Mouse (Mus musculus) gastrocnemius, adult 8-10 months (tissue): Measurements from ENCODE around the gene Rgl2. TPM values are rescaled to one million over a fixed set of nuclear protein-coding genes. Genes with fewer than 3 reads are reported as not detected.
A peak's percentile ranks its signal among the peaks of the same experiment; 100 is the strongest.
"Not testable (repeated sequence)": the region's sequence is repeated elsewhere in the genome, so short reads cannot be mapped to it uniquely, and the experiment has no call there.

ENCODE experiments used
- DNase-seq, 2 experiments: peaks; one replicate each; pipeline ENCODE4 v3.0.0; 2022; ENCODE audit warnings: low spot score in 2 of 2
- total RNA-seq, 4 experiments: library from RNA; stranded (reverse); gene quantifications; 2 replicates each; pipeline ENCODE4 v1.2.4; 2022

The Rgl2 gene
- total RNA-seq = 10 to 100 TPM; 20.3 to 26.3 (median 23.6) TPM

DNA sequence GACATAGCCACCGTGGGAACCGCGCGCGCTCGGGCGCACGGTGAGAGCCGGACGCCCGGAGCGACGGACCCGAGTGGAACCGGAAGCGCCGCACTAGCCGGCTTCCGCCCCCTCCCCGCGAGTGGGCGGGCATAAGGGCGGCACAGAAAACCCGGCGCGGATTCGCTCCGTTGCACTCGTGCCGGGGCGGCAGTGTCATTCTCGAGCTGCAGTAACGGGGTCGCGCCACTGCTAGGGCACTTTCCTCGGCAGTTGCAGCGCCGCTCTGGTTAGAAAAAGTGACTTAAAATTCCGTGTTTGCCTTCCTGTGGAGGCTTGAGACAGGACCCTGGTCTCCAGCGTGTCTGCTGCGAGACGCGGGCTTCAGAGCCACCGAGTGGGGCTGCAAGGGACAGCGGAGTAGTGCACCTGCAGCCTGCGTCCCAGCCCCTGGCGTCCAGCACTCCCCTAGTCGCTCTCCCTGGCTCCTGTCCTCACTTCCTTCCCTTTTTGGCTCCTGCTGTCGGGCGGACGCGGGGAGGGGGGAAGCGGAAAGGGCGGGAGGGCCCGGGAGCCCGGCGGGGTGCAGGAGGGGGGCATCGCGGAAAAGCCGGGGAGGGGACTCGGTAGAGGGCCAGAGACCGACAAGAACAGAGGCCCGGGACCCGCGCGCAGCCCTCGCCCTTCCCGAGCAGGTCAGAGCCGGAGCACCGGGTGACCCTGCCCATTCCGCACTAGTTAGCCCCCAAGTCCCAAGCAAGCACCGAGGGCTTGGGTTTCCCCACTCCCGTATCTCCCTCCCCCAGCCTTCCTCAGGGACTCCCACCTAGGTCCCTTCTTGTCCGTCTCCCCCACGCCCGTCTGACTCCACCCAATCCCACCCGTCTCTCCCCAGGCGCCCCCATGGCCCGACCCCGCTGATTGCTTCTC lies at the start of gene Rgl2:
Gene Rgl2, plus strand, starts transcription at position 173 of the 909 bp plus-strand sequence.
- DNase-seq = peak; percentile 83 to 85

- not testable (repeated sequence) for DNase-seq
Measured at GRCm38 (mm10) chr17:33884320-33884719, 45.0 kb upstream of the Rgl2 start.

DNA sequence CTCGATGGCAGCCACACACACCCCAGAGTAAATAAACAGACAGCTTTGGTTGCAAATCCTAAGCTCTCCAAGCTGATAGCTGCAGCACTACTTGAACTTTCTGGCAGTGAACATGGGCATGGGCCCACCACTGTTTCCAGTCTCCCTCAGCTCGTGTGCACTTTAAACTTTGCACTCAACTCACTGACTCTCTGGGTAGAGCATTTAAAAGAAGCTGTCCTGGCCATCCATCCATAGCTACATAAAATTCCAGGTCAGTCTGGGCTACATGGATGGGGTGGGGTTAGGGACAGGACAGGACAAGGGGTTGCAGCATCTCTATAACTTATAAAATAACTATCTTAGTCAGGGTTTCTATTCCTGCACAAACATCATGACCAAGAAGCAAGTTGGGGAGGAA lies 41.5 kb upstream of the Rgl2 start:
- not testable (repeated sequence) for DNase-seq

DNA sequence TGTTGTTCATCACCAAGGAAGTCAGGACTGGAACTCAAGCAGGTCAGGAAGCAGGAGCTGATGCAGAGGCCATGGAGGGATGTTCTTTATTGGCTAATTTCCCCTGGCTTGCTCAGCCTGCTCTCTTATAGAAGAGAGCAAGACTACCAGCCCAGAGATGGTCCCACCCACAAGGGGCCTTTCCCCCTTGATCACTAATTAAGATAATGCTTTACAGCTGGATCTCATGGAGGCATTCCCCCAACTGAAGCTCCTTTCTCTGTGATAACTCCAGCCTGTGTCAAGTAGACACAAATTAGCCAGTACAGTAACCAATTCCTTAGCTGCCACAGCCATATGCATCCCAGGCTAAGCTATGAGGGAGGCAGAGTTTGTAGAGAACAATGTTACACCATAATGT lies 41.1 kb upstream of the Rgl2 start:
- not testable (repeated sequence) for DNase-seq

- not testable (repeated sequence) for DNase-seq
Measured at GRCm38 (mm10) chr17:33889941-33890532, 39.3 kb upstream of the Rgl2 start.

GRCm38 (mm10) chr17:33890533-33891059 lies 38.7 kb upstream of the Rgl2 start, which contains the start of gene Kifc1:
Gene Kifc1 (minus strand): TSS chr17:33890661.
- DNase-seq = peak; percentile 100

DNA sequence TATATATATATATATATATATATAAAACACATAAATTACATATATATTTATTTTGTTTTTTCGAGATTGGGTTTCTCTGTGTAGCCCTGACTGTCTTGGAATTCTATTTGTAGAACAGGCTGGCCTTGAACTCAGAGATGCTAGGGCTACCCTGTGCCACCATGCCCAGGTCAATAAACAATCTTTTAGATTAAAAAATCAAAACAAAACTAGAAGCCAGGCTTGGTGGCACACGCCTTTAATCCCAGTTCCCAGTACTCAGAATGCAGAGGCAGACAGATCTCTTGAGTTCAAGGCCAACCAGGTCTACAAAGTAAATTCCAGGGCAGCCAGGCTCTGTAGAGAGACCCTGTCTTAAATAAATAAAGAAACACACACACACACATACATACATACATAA lies 38.0 kb upstream of the Rgl2 start:
- no peak for DNase-seq

GRCm38 (mm10) chr17:33891892-33892291 lies 37.5 kb upstream of the Rgl2 start:
- DNase-seq = not testable (repeated sequence)

DNA sequence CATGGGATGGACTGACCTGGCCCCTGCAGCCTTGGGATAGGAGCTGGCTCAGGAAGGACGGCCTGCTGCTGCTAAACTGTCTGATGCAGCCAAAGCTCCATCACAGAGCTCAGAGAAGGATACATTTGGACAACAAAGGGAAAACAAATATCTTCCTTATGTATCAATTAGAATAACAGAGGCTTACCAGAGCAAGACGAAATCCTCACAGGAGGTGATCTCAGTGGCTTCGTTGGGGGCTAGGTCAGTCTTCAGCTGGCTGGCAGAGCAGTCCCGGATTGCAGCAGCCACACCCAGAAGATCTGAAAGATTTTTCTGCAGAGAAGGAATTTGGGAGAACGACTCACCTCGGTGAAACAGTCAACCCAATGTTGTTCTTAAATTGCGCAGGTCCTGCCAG lies 36.9 kb upstream of the Rgl2 start:
- DNase-seq = no peak

GRCm38 (mm10) chr17:33893011-33893410 lies 36.3 kb upstream of the Rgl2 start:
- DNase-seq = not testable (repeated sequence)

DNA sequence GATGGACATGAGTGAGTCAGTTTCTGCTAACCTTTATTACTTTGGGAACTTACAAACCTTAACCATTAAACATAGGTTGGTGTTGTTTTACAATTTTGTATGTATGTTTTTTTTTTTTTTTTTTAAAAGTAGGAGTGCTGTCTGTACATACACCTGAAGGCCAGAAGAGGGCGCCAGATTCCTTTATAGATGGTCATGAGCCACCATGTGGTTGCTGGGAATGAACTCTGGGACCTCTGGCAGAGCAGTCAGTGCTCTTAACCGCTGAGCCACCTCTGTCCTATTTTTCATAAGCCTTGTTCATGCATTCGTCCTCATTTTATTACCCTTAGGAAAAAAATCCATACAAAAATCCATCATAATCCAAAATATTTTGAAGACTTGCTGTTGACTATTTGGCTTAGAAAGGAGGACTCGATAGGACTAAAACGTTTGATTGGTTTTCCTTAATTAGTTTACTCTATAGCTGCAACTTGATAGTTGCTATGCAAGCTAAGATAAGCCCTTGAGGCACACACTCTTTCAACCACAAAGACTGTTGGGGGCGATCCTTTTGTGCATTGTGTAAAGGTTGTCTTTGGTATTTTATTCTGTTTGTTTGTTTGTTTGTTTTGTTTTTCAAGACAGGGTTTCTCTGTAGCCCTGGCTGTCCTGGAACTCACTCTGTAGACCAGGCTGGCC lies 32.1 kb upstream of the Rgl2 start:
- no peak for DNase-seq

- not testable (repeated sequence) for DNase-seq
Measured at GRCm38 (mm10) chr17:33898193-33898592, 31.1 kb upstream of the Rgl2 start.

DNA sequence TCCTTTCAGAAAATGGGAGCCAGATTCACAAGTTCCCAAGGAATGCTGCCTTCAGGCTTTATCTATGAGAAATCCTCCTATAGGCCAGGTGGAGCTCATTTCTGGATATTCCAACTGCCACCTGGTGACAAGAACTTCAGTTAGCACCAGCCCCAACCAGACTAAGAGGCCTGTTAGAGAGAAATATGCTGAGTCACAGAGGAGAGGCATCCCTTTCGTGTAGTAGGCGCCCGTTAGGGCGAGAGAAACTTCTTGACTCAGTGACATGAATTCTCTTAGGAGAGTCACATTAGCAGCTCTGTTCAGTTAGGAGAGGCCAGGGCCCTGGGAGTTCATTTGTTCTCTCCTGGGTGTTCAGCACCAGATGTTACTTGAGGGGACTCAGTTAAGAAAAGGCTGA lies 29.7 kb upstream of the Rgl2 start:
- no peak for DNase-seq

DNA sequence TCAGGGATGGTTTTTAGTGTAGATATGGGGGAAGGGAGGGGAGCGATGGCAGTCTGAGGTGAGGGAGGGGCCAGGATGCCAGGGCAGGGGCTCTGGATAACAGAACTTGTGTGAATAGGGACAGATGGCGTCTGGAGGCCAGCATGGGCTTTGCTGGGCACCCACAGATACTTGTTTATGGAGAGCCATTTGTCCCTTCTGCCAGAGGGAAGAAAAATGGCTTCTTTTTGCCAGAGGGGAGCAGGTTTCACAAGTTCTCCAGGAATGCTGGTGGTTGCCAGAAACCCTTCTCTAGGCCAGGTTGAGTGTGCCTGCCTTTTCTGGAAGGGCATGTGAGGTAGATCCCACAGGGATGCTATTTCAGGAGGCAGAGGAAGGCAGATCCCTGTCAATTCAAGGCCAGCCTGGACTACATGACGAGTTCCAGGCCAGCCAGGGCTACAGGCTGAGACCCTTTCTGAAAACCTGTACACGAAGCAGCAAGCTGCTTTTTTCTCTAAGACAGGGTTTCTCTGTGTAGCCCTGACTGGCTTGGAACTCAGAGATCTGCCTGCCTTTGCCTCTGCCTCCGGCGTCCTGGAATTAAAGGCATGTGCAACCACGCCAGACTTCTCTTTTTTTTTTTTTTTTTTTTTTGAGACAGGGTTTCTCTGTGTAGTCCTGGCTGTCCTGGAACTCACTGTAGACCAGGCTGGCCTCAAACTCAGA lies 28.9 kb upstream of the Rgl2 start:
- DNase-seq = no peak

DNA sequence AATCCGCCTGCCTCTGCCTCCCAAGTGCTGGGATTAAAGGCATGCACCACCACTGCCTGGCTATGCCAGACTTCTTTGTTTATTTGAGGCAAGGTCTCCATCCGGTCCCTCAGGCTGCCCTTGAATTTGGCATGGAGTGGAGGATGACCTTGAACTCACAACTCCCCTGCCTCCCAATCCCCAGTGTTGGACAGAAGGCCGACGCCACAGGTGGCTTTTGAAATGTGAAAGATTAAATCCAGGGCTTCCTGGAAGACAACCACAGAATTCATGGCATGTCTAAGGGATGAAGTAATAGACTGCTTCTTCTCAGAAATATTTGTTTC lies 28.4 kb upstream of the Rgl2 start:
- DNase-seq = no peak

DNA sequence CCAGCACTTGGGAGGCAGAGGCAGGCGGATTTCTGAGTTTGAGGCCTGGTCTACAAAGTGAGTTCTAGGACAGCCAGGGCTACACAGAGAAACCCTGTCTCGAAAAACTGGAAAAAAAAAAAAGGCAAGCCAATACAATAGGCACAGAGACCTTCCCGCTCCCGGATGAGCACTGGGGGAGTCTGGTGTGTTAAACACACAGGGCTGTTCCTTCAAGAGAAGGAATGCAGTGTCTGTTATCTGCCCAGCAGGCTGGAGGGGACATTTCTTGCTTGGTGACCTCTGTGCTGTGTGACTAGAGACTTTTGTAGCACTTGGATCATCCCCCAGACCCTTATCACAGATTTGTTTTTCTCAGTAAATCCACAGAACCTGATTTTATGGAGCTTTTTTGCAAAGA lies 27.7 kb upstream of the Rgl2 start:
- DNase-seq = no peak

DNA sequence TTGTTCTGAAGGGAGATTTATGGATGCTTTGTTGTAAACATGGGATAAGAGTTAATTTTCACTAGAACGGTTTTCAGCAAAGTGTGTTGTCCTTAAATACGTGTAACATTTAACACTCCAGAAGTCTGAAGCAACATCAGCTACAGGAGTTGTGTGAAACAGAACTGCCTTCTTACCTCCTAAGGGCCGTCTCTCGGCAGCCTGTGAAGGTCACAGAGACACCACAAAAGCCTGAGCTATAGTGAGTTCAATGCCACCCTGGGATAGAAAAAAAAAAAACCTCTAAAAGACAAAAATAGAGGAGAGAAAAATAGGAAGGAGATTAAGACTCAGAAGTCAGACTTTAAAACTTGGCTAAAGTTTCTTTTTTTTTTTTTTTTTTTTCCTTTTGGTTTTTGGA lies 27.3 kb upstream of the Rgl2 start:
- no peak for DNase-seq

DNA sequence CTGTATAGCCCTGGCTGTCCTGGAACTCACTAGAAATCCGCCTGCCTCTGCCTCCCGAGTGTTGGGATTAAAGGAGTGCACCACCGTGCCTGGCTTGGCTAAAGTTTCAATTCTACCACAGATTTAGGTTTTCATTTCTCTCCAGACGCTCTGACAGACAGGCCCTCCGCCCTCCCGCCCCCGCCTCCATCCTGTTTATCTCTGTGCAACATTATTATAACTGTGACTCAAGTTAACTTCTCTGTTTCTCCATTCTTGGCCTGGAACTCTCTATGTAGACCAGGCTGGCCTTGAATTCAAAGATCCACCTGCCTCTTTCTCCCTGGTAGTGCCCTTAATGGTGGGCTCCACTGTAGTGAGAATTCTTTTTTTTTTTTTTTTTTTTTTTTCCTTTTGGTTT lies 26.9 kb upstream of the Rgl2 start:
- no peak for DNase-seq

DNA sequence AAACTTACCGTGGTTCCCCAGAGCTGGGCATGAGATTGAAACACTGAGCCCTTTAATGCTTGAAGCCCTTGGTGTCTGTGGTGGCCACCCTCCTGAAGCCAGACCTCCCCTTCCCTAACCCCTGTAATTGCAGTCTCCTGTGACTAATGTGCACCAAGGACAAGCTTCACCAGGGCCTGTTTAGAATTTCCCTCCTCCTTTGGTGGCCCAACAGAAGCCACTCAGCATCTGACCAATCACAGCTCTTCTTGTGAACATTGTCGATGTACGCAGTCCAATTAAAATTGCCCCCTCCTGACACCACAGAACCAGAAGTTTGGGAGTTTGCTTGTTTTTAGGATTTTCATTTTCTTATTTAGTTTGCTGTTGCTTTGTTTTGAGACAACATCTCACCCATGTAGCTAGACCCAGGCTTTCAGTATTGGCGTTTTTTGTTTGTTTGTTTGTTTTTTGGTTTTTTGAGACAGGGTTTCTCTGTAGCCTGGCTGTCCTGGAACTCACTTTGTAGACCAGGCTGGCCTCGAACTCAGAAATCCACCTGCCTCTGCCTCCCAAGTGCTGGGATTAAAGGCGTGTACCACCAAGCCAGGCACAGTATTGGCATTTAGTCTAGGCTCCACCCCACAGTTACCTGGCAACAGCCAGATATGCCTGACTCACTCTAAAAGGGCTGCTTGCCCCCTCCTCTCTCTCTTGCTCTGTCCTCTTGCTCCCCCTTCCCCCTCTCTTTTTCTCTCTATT lies 25.3 kb upstream of the Rgl2 start:
- DNase-seq = not testable (repeated sequence)

DNA sequence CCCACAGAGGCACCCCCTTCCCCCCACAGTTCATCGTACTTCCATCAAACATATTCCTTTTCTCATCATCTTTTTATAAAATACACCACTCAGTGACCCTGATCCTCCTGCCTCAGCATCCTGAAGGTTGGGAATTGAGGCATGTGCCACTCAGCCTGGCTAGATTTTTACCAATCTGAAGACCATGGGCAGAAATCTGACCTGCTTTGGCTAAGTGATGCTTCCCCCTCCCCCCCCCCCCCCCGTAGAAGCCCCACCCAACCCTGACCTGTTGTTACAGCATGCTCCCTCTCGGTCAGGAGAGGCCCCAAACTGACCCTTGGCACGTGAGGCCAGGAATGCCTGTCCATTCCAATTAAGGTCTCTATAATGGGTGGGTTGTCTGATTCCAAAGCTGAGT lies 24.5 kb upstream of the Rgl2 start, which contains the start of gene Platr17:
Gene Platr17, plus strand, starts transcription at position 301 of the 400 bp plus-strand sequence.
- DNase-seq = not testable (repeated sequence)
